Mouse (Mus musculus) MEL (cell line): ENCODE data around the gene Atp4a.
A peak's percentile ranks its signal among the peaks of the same experiment; 100 is the strongest.

Experiments used
- CHD1 ChIP-seq: IDR thresholded peaks from 2 replicates; pipeline ENCODE4 v1.6.1; 2012; ENCODE audit warnings: low read depth, mild to moderate bottlenecking, inconsistent platforms, low read length, improper control_type of control experiment
- CTCF ChIP-seq, 3 experiments: IDR thresholded peaks in 2 of 3; conservative IDR thresholded peaks in 1 of 3; 2 replicates each; pipeline ENCODE4 v1.5.1; 2011 to 2012; ENCODE audit warnings: low read length in 3 of 3, low read depth in 2 of 3, mild to moderate bottlenecking in 2 of 3, improper control_type of control experiment in 1 of 3, inconsistent platforms in 1 of 3, mixed read lengths in 1 of 3, moderate library complexity in 1 of 3; ENCODE audit not compliant: control insufficient read depth in 1 of 3, insufficient read depth in 1 of 3, poor library complexity in 1 of 3, severe bottlenecking in 1 of 3
- ELF1 ChIP-seq: IDR thresholded peaks from 2 replicates; pipeline ENCODE4 v1.6.1; 2014; ENCODE audit warnings: low read depth, mild to moderate bottlenecking, inconsistent platforms, low read length, improper control_type of control experiment, moderate library complexity
- EP300 ChIP-seq, 2 experiments: IDR thresholded peaks; 2 replicates each; pipeline ENCODE4 v1.6.1; 2011; ENCODE audit warnings: improper control_type of control experiment in 2 of 2, low read length in 2 of 2, low read depth in 1 of 2, mild to moderate bottlenecking in 1 of 2
- KAT2A ChIP-seq: conservative IDR thresholded peaks from 2 replicates; pipeline ENCODE4 v1.6.1; 2012; ENCODE audit warnings: low read depth, low read length, improper control_type of control experiment, inconsistent platforms
- MAX ChIP-seq: IDR thresholded peaks from 2 replicates; pipeline ENCODE4 v1.6.1; 2011; ENCODE audit warnings: low read length, improper control_type of control experiment
- MEF2A ChIP-seq: IDR thresholded peaks from 2 replicates; pipeline ENCODE4 v1.6.1; 2014; ENCODE audit warnings: low read depth, mild to moderate bottlenecking, inconsistent platforms, low read length, improper control_type of control experiment; ENCODE audit not compliant: poor library complexity, insufficient replicate concordance, severe bottlenecking; ENCODE audit errors: extremely low read depth
- NELFE ChIP-seq: IDR thresholded peaks from 2 replicates; pipeline ENCODE4 v1.6.1; 2011; ENCODE audit warnings: low read depth, low read length, improper control_type of control experiment
- POLR2A ChIP-seq, 2 experiments: IDR thresholded peaks; 2 replicates each; pipeline ENCODE4 v1.6.1; 2011 to 2012; ENCODE audit warnings: low read length in 2 of 2, mild to moderate bottlenecking in 2 of 2, control low read depth in 1 of 2, improper control_type of control experiment in 1 of 2, low read depth in 1 of 2, moderate library complexity in 1 of 2; ENCODE audit not compliant: control insufficient read depth in 1 of 2, insufficient read depth in 1 of 2, poor library complexity in 1 of 2
- POLR2AphosphoS5 ChIP-seq: IDR thresholded peaks from 2 replicates; pipeline ENCODE4 v1.6.1; 2012; ENCODE audit warnings: low read depth, borderline replicate concordance, mild to moderate bottlenecking, inconsistent platforms, low read length, moderate library complexity, mixed read lengths
- RAD21 ChIP-seq: IDR thresholded peaks from 2 replicates; pipeline ENCODE4 v1.6.1; 2011; ENCODE audit warnings: mild to moderate bottlenecking, low read depth, low read length, improper control_type of control experiment
- UBTF ChIP-seq: IDR thresholded peaks from 2 replicates; pipeline ENCODE4 v1.6.1; 2012; ENCODE audit warnings: low read depth, mild to moderate bottlenecking, inconsistent platforms, low read length, improper control_type of control experiment, moderate library complexity, borderline replicate concordance; ENCODE audit not compliant: insufficient read depth
- USF2 ChIP-seq, 2 experiments: IDR thresholded peaks; 2 replicates each; pipeline ENCODE4 v1.6.1; 2011 to 2012; ENCODE audit warnings: improper control_type of control experiment in 2 of 2, low read length in 2 of 2, borderline replicate concordance in 1 of 2, inconsistent platforms in 1 of 2, low read depth in 1 of 2, mild to moderate bottlenecking in 1 of 2; ENCODE audit not compliant: insufficient read depth in 1 of 2
- ZKSCAN1 ChIP-seq: IDR thresholded peaks from 2 replicates; pipeline ENCODE4 v1.6.1; 2012; ENCODE audit warnings: low read depth, mild to moderate bottlenecking, inconsistent platforms, low read length, improper control_type of control experiment, moderate library complexity

DNA sequence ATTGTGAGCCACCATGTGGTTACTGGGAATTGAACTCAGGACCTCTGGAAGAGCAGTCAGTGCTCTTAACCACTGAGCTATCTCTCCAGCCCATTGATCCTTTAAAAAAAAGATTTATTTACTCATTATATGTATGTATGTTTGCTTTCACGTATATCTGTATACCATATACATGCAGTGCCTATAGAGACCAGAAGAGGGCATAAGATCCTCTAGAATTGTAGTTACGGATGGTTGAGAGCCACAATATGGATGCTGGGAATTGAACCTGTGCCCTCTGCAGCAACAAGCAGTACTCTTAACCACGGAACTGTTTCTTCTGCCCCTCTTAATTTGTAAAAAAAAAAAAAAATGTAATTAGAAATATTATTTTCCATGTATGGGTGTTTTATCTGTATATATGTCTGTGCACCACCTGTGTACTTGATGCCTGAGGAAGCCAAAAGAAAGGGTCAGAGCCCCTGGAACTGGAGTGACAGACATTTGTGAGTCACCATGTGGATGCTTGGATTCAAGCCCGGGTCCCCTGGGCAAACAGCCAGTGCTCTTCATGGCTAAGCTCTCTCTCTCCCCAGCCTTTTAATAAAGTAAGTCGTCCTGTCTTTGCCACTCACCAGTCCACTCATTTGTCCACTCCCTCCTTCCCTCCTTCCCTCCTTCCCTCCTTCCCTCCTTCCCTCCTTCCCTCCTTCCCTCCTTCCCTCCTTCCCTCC, 33.6 kb upstream of the Atp4a start:
- TF ChIP-seq USF2 (IDR thresholded peaks at IDR 0.05; ENCODE audit: borderline replicate concordance in 1 of 2, insufficient read depth in 1 of 2, low read depth in 1 of 2, low read length in 2 of 2) (no peak), CTCF (IDR thresholded peaks at IDR 0.05 in 2 of 3, conservative IDR thresholded peaks at IDR 0.05 in 1 of 3; ENCODE audit: control insufficient read depth in 1 of 3, insufficient read depth in 1 of 3, low read depth in 2 of 3, low read length in 3 of 3, poor library complexity in 1 of 3, severe bottlenecking in 1 of 3) (peak in 2 of 3 experiments; percentile 45 to 54; a peak in 4 of 6 replicates), POLR2A (IDR thresholded peaks at IDR 0.05; ENCODE audit: control insufficient read depth in 1 of 2, insufficient read depth in 1 of 2, low read depth in 1 of 2, low read length in 2 of 2, poor library complexity in 1 of 2) (no peak), MEF2A (no peak), MAX (no peak), ELF1 (no peak), KAT2A (no peak), EP300 (IDR thresholded peaks at IDR 0.05; ENCODE audit: low read depth in 1 of 2, low read length in 2 of 2) (no peak), POLR2AphosphoS5 (no peak), NELFE (no peak), UBTF (no peak), RAD21 (peak; percentile 58), ZKSCAN1 (no peak), CHD1 (no peak)
